Mouse (Mus musculus): ENCODE measurements around the gene Rtkn. TPM values are rescaled to one million over a fixed set of nuclear protein-coding genes. Genes with fewer than 3 reads are reported as not detected.

Rtkn gene
- polyA plus RNA-seq, 1 experiment from 2014 or later = 6.3 TPM

DNA sequence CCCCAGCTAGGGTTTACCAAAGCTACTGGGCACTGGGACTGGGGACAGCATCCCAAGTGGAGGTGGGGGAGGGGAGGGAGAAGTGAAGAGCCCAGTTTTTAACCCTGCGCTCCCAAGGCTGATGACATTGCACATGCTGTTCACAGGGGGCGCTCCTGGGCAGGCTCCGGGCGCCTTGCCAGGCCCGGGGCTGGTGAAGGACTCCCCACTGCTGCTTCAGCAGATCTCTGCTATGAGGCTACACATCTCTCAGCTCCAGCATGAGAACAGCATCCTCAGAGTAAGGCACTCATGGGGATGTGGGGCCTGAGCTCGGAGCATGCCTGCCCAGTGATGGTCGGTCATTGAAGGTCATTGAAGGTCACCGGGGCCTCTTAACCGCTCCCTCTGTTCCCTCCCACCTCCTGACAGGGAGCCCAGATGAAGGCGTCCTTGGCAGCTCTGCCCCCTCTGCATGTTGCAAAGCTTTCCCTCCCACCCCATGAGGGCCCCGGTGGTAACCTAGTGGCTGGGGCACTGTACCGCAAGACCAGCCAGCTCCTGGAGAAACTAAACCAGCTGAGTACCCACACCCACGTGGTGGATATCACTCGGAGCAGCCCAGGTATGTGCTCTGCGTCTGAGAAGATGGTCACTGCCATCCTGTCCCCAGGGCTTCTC is 62.2 kb downstream of the Rtkn start:
- no peaks in the 10 kb centered on the region for H3K9me3 ChIP-seq (ENCODE audit: control insufficient read depth, low read length)
- ATAC-seq (ENCODE audit: low read depth) = peak; percentile 22; the same call in 1 of the 2 replicates
- no peak overlapping the region for H3K9ac ChIP-seq (replicated peaks; ENCODE audit: low read depth, low read length)
- H3K4me2 ChIP-seq (ENCODE audit: low read depth, low read length) = no peak overlapping the region
- 43% methylated on average over 15 of the region's 15 CpGs for WGBS
- H3K36me3 ChIP-seq (ENCODE audit: control insufficient read depth, insufficient read depth, low read length) = peaks cover 73% of the 10 kb centered on the region
- H3K27me3 ChIP-seq (ENCODE audit: control insufficient read depth, insufficient read depth, low read length) = no peaks in the 10 kb centered on the region
- H3K27ac ChIP-seq (ENCODE audit: low read depth, low read length) = no peak overlapping the region
- H3K4me3 ChIP-seq (ENCODE audit: low read depth, low read length) = no peak overlapping the region
- no peaks in the 10 kb centered on the region for H3K4me1 ChIP-seq (ENCODE audit: control insufficient read depth, insufficient read depth, low read length)

MicroRNAs within 50 kb of the gene (microRNA counts, 519-probe panel; counts per million panel counts)
- microRNA mmu-miR-3470a+mmu-miR-3470b = not detected

Small RNA genes within 50 kb of the gene (microRNA-seq; reads per million reads assigned to microRNA genes)
- not detected for gene Mir3470a

Other genes with a start within 250 kb of the Rtkn start
- gene Sema4f, start 195.7 kb upstream of the Rtkn start, polyA plus RNA-seq (2014; fragmentation: Nextera tagmentation; extraction: Ambion mirVana) = 13.7 and 19.5 TPM in 2 replicates
- gene M1ap, start 188.6 kb upstream of the Rtkn start, polyA plus RNA-seq (2014; fragmentation: Nextera tagmentation; extraction: Ambion mirVana) = not detected in 2 replicates
- gene Dok1, start 102.0 kb upstream of the Rtkn start, polyA plus RNA-seq (2014; fragmentation: Nextera tagmentation; extraction: Ambion mirVana) = 1.0 and 2.0 TPM in 2 replicates
- gene Loxl3, start 101.3 kb upstream of the Rtkn start, polyA plus RNA-seq (2014; fragmentation: Nextera tagmentation; extraction: Ambion mirVana) = 4.2 and 6.1 TPM in 2 replicates
- gene Aup1, start 80.9 kb upstream of the Rtkn start, polyA plus RNA-seq (2014; fragmentation: Nextera tagmentation; extraction: Ambion mirVana) = 122 and 123 TPM in 2 replicates
- gene Htra2, start 80.2 kb upstream of the Rtkn start, polyA plus RNA-seq (2014; fragmentation: Nextera tagmentation; extraction: Ambion mirVana) = 37.8 and 45.9 TPM in 2 replicates
- 0.24 and 0.54 TPM in 2 replicates for gene Dqx1, start 77.6 kb upstream of the Rtkn start, polyA plus RNA-seq (2014; fragmentation: Nextera tagmentation; extraction: Ambion mirVana)
- 7.1 TPM in 1 of 2 replicates, not detected in the other for gene Tlx2, start 65.2 kb upstream of the Rtkn start, polyA plus RNA-seq (2014; fragmentation: Nextera tagmentation; extraction: Ambion mirVana)
- gene Pcgf1, start 57.6 kb upstream of the Rtkn start, polyA plus RNA-seq (2014; fragmentation: Nextera tagmentation; extraction: Ambion mirVana) = 44.9 and 46.6 TPM in 2 replicates
- not detected in 2 replicates for gene Lbx2, start 49.1 kb upstream of the Rtkn start, polyA plus RNA-seq (2014; fragmentation: Nextera tagmentation; extraction: Ambion mirVana)
- gene Ccdc142, start 33.9 kb upstream of the Rtkn start, polyA plus RNA-seq (2014; fragmentation: Nextera tagmentation; extraction: Ambion mirVana) = 5.6 and 6.3 TPM in 2 replicates
- 3.7 and 4.3 TPM in 2 replicates for gene Gm42688, start 33.8 kb upstream of the Rtkn start, polyA plus RNA-seq (2014; fragmentation: Nextera tagmentation; extraction: Ambion mirVana)
- 118 and 119 TPM in 2 replicates for gene Mrpl53, start 26.4 kb upstream of the Rtkn start, polyA plus RNA-seq (2014; fragmentation: Nextera tagmentation; extraction: Ambion mirVana)
- gene Mogs, start 20.0 kb upstream of the Rtkn start, polyA plus RNA-seq (2014; fragmentation: Nextera tagmentation; extraction: Ambion mirVana) = 21.9 and 25.3 TPM in 2 replicates
- gene Wbp1, start 13.9 kb upstream of the Rtkn start, polyA plus RNA-seq (2014; fragmentation: Nextera tagmentation; extraction: Ambion mirVana) = 129 and 146 TPM in 2 replicates
- 13.5 and 14.3 TPM in 2 replicates for gene Ino80b, start 10.0 kb upstream of the Rtkn start, polyA plus RNA-seq (2014; fragmentation: Nextera tagmentation; extraction: Ambion mirVana)
- gene Wdr54, start 20.9 kb downstream of the Rtkn start, polyA plus RNA-seq (2014; fragmentation: Nextera tagmentation; extraction: Ambion mirVana) = 18.2 and 25.7 TPM in 2 replicates
- 4.2 and 7.8 TPM in 2 replicates for gene 1700003E16Rik, start 20.9 kb downstream of the Rtkn start, polyA plus RNA-seq (2014; fragmentation: Nextera tagmentation; extraction: Ambion mirVana)
- 122 and 147 TPM in 2 replicates for gene Dctn1, start 30.5 kb downstream of the Rtkn start, polyA plus RNA-seq (2014; fragmentation: Nextera tagmentation; extraction: Ambion mirVana)
- not detected in 2 replicates for gene Slc4a5, start 84.4 kb downstream of the Rtkn start, polyA plus RNA-seq (2014; fragmentation: Nextera tagmentation; extraction: Ambion mirVana)
- gene Mthfd2, start 190.4 kb downstream of the Rtkn start, polyA plus RNA-seq (2014; fragmentation: Nextera tagmentation; extraction: Ambion mirVana) = 28.7 and 30.7 TPM in 2 replicates
- 22.3 and 32.2 TPM in 2 replicates for gene Mob1a, start 190.6 kb downstream of the Rtkn start, polyA plus RNA-seq (2014; fragmentation: Nextera tagmentation; extraction: Ambion mirVana)
- gene Bola3, start 213.7 kb downstream of the Rtkn start, polyA plus RNA-seq (2014; fragmentation: Nextera tagmentation; extraction: Ambion mirVana) = 57.3 and 57.5 TPM in 2 replicates

All from neural tube, embryonic 14.5 days (tissue).